Mouse (Mus musculus) spleen, adult 2 months (tissue): ENCODE data around the gene Twsg1.

Experiments
- CTCF ChIP-seq: fragments of 200-500 bp; IDR thresholded peaks from 2 replicates; pipeline ENCODE4 v1.5.1; 2011; ENCODE audit warnings: mild to moderate bottlenecking, inconsistent platforms; ENCODE audit not compliant: insufficient read depth, insufficient read length, insufficient replicate concordance; ENCODE audit errors: extremely low read depth
- POLR2A ChIP-seq: fragments of 200-500 bp; IDR thresholded peaks from 2 replicates; pipeline ENCODE4 v1.6.1; 2011; ENCODE audit warnings: low read depth, low read length, inconsistent platforms

GRCm38 (mm10) chr17:65903011-65903410 is 48.0 kb downstream of the Twsg1 start:
- TF ChIP-seq CTCF (no peak), POLR2A (no peak)
